Mouse (Mus musculus) hematopoietic stem cell, adult 5-6 weeks (primary cell): Measurements from ENCODE around the gene Npepps. TPM values are rescaled to one million over a fixed set of nuclear protein-coding genes. Genes with fewer than 3 reads are reported as not detected.
A peak's percentile ranks its signal among the peaks of the same experiment; 100 is the strongest.

Experiments
- ATAC-seq, 2 experiments: fragments of 125-278 bp in 1 of 2; replicated peaks in 1 of 2; 2 replicates each; pipeline ENCODE4 v1.8.0; 2016 to 2017; ENCODE audit warnings: inconsistent platforms in 2 of 2, mild to moderate bottlenecking in 2 of 2, moderate number of reproducible peaks in 2 of 2, low read depth in 1 of 2, moderate TSS enrichment in 1 of 2; ENCODE audit not compliant: low FRiP score in 2 of 2, poor library complexity in 2 of 2, severe bottlenecking in 2 of 2, insufficient read depth in 1 of 2, low TSS enrichment in 1 of 2
- total RNA-seq: library from RNA; stranded (forward); fragments of 172-1452, 232-1000 nt; gene quantifications from 2 replicates; pipeline ENCODE4 v1.2.3, GENCODE M21; 2017

Npepps gene
- total RNA-seq, 1 experiment from 2014 or later: 33.1 TPM

GRCm38 (mm10) chr11:97302231-97302781 lies 21.9 kb upstream of the Npepps start:
- no peak for ATAC-seq

GRCm38 (mm10) chr11:97301406-97301805 lies 21.0 kb upstream of the Npepps start:
- ATAC-seq: no peak

GRCm38 (mm10) chr11:97299939-97300338 lies 19.5 kb upstream of the Npepps start:
- no peak for ATAC-seq

- no peak for ATAC-seq
Observed at GRCm38 (mm10) chr11:97296542-97296941, 16.1 kb upstream of the Npepps start.

- ATAC-seq: no peak
Observed at GRCm38 (mm10) chr11:97292731-97293130, 12.3 kb upstream of the Npepps start.

- no peak for ATAC-seq
Observed at GRCm38 (mm10) chr11:97289276-97290230, 9.1 kb upstream of the Npepps start.

- ATAC-seq: no peak
Observed at GRCm38 (mm10) chr11:97287643-97288042, 7.2 kb upstream of the Npepps start.

- no peak for ATAC-seq
Observed at GRCm38 (mm10) chr11:97286973-97287372, 6.5 kb upstream of the Npepps start.

GRCm38 (mm10) chr11:97285852-97286775 lies 5.7 kb upstream of the Npepps start:
- no peak for ATAC-seq

GRCm38 (mm10) chr11:97284854-97285253 lies 4.4 kb upstream of the Npepps start:
- no peak for ATAC-seq

GRCm38 (mm10) chr11:97282179-97282578 lies 1.7 kb upstream of the Npepps start:
- no peak; a peak in 1 of 4 replicates for ATAC-seq

- peak in 1 of 2 experiments; percentile 50; a peak in 2 of 4 replicates for ATAC-seq
Observed at GRCm38 (mm10) chr11:97279405-97280215, 828 bp downstream of the Npepps start.

GRCm38 (mm10) chr11:97279040-97279404 lies 1.4 kb downstream of the Npepps start:
- no peak for ATAC-seq

GRCm38 (mm10) chr11:97278456-97278855 lies 2.0 kb downstream of the Npepps start:
- no peak for ATAC-seq

GRCm38 (mm10) chr11:97277166-97277565 lies 3.3 kb downstream of the Npepps start:
- ATAC-seq: no peak

- no peak for ATAC-seq
Observed at GRCm38 (mm10) chr11:97276019-97276418, 4.4 kb downstream of the Npepps start.

GRCm38 (mm10) chr11:97275349-97275748 lies 5.1 kb downstream of the Npepps start:
- ATAC-seq: no peak
